Mouse (Mus musculus) Patski (cell line): ENCODE measurements around the gene Acer3. TPM values are rescaled to one million over a fixed set of nuclear protein-coding genes. Genes with fewer than 3 reads are reported as not detected.

Experiments
- ATAC-seq: fragments of 100-300 bp; one replicate; pipeline ENCODE4 v1.8.0; 2021
- CTCF ChIA-PET: fragments of 350-600 bp; sonication (Branson Sonifier 250); formaldehyde crosslinking; loops from one replicate; lab custom pipeline; 2022; ENCODE audit warnings: inconsistent platforms; lab: Charles Lee
- POLR2A ChIA-PET: fragments of 350-600 bp; sonication (Branson Sonifier 250); formaldehyde crosslinking; loops from one replicate; lab custom pipeline; 2022; ENCODE audit warnings: antibody characterized with exemption, inconsistent platforms; lab: Charles Lee
- DNase-seq: peaks from one replicate; pipeline ENCODE4 v3.0.0-alpha.2; 2011; ENCODE audit warnings: low read depth, low spot score
- H3K27me3 ChIP-seq: fragments of 371-371 bp; one replicate; pipeline ENCODE4 v1.5.1; 2021
- CTCF ChIP-seq: fragments of 100-300 bp; IDR thresholded peaks from one replicate; pipeline ENCODE4 v1.5.1; 2021
- in situ Hi-C: fragments of 300-500 bp; cut with MboI; formaldehyde crosslinking; loops from 3 replicates; pipeline ENCODE4 v1.11.1; 2018; ENCODE audit warnings: low pct_unique_long_range_greater_than_20kb, mixed read lengths
- polyA plus RNA-seq: library from polyadenylated mRNA; unstranded; gene quantifications from one replicate; pipeline ENCODE4 v1.2.3, GENCODE M21; 2021

The Acer3 gene
- polyA plus RNA-seq, 1 experiment from 2014 or later = 67.8 TPM

GRCm38 (mm10) chr7:98322415-98322814 is 1.4 kb upstream of the Acer3 start:
- H3K27me3 ChIP-seq = no peaks in the 10 kb centered on the region
- POLR2A ChIA-PET = no interaction called here
- ATAC-seq (no peak), DNase-seq (no peak)
- in situ Hi-C loops = no loop called here
- CTCF ChIA-PET = interaction anchor here (1.1 to 2.1 kb wide), 2 partner anchors 11 to 19 kb away, joined by 6 to 12 read pairs; no protein-coding TSS in a partner anchor
- TF ChIP-seq CTCF = no peak

GRCm38 (mm10) chr7:98320006-98320556 is 927 bp downstream of the Acer3 start:
- no peak for TF ChIP-seq CTCF
- no peak for DNase-seq
- in situ Hi-C loops = no loop called here
- CTCF ChIA-PET = interaction anchor here (1.3 kb wide), 1 partner anchor 21 kb away, joined by 5 read pairs; no protein-coding TSS in a partner anchor
- ATAC-seq = no peak
- POLR2A ChIA-PET = interaction anchor here (0.6 kb wide), 1 partner anchor 129 kb away, joined by 3 read pairs; no protein-coding TSS in a partner anchor
- no peaks in the 10 kb centered on the region for H3K27me3 ChIP-seq

- in situ Hi-C loops = no loop called here
- no peaks in the 10 kb centered on the region for H3K27me3 ChIP-seq
- DNase-seq (no peak), ATAC-seq (no peak)
- CTCF ChIA-PET = no interaction called here
- no peak for TF ChIP-seq CTCF
- POLR2A ChIA-PET = no interaction called here
These were observed 4.4 kb downstream of the Acer3 start for GRCm38 (mm10) chr7:98316568-98316967.

GRCm38 (mm10) chr7:98315087-98315486 is 5.9 kb downstream of the Acer3 start:
- no peak for ATAC-seq
- CTCF ChIA-PET = no interaction called here

GRCm38 (mm10) chr7:98312185-98312920 is 8.7 kb downstream of the Acer3 start:
- no peak for ATAC-seq
- ChIA-PET CTCF (interaction anchor here (0.9 to 2.3 kb wide), 5 partner anchors 9 to 118 kb away, joined by 3 to 12 read pairs (median 4); partner anchors contain the start of gene Acer3), POLR2A (interaction anchor here (0.6 kb wide), 1 partner anchor 47 kb away, joined by 4 read pairs; no protein-coding TSS in a partner anchor)
- in situ Hi-C loops = no loop called here
- DNase-seq = no peak
- no peak for TF ChIP-seq CTCF
- no peaks in the 10 kb centered on the region for H3K27me3 ChIP-seq

More at GRCm38 (mm10) chr7:98315087-98315486, 5.9 kb downstream of the Acer3 start:
- DNase-seq = no peak
- in situ Hi-C loops = no loop called here
- no peaks in the 10 kb centered on the region for H3K27me3 ChIP-seq
- POLR2A ChIA-PET = no interaction called here
- TF ChIP-seq CTCF = peak; percentile 12

DNA sequence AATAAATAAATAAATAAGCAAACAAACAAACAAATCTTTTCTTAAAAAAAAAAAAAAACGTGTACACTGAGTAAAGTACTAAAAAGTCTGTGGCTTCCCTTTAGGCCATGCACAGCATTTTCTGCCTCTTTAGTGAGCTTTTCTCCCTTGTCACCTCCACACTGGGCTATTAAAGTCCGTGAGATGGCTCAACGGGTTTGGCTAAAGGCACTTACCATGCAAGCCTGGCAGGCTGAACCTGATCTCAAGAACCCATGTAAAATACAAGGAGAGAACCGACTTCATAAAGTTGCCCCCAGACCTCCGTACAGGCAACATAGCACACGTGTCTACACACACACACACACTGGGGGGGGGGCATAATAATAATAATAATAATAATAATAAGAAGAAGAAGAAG is 10.7 kb downstream of the Acer3 start:
- DNase-seq (no peak), ATAC-seq (no peak)
- TF ChIP-seq CTCF = no peak
- H3K27me3 ChIP-seq = no peaks in the 10 kb centered on the region
- ChIA-PET POLR2A (interaction anchor here (0.7 kb wide), 1 partner anchor 137 kb away, joined by 3 read pairs; no protein-coding TSS in a partner anchor), CTCF (interaction anchor here (1.3 to 1.7 kb wide), 3 partner anchors 30 to 125 kb away, joined by 3 read pairs; no protein-coding TSS in a partner anchor)
- in situ Hi-C loops = no loop called here

DNA sequence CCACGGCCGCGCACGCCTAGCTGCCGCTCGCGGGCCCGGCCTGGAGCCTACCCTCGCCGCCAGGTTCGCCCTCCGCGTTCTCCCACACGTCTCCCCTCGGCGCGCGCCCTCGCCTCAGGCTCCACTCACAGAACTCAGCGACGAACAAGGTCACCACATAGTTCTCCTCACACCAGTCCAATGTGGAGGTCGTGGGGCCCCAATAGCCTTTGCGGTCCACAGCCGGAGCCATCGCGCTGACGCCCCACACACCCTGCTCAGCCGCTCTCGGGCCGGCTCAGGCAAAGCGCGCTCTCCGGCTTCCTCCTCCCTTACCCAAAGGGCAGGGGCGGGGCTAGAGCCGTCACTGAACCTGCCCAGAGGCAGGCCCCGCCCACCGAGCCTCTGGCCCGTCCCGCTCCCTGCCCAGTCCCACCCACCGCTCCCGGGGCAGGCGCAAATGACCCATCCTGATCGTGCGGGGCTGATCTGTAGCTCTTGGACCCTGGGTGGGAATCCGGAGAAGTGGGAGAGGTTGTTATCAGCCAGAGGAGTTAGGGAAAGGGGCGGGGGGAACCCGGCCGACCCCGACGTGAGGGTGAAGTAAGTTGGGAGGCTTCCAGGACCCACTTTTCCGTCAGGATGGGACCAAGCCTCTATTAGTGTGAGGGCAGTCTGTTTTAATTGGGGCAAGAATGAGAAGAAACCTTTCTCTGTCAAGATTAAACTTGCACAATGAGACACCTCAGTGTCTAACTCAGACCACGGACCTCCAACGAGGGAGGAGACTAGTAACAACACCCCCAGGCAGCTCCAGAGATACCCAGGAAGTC is 11.6 kb downstream of the Acer3 start:
- DNase-seq = no peak
- peak; percentile 97 for ATAC-seq
- ChIA-PET CTCF (interaction anchor here (1.0 to 1.7 kb wide), 5 partner anchors 20 to 126 kb away, joined by 3 to 4 read pairs (median 3); no protein-coding TSS in a partner anchor), POLR2A (interaction anchor here (0.6 to 1.0 kb wide), 2 partner anchors 17 to 26 kb away, joined by 4 to 5 read pairs; no protein-coding TSS in a partner anchor)
- in situ Hi-C loops = no loop called here
- no peaks in the 10 kb centered on the region for H3K27me3 ChIP-seq
- TF ChIP-seq CTCF = no peak

DNA sequence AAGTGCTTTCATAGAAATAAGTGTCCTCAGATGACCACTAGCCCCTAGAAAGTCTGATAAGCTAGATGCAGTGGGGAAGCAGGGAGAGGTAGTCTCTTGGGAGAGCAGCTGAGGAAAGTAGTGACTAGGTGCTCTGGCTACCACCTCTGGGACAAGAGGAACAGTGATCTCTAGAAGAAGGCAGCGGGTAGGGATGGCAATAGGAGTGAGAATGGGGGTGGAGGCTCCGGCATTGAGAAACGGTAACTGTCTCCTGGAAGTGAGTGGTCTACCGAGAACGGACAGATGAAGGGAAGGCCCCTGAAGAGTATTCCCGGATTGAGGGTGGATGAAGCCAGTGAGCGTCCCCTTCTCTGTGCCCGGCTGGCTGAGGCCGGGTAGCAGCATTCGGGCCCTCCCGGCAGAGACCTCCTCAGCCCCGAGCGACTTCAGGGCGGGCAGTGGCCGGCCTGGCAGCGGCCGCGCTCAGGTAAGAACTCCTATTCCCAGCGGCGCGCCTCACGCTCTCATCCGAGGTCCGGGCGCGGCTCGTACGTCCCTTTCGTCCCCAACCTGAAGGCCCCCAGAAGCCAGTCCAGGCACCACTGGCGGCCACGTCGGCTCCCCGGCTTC is 12.3 kb downstream of the Acer3 start:
- CTCF ChIA-PET = interaction anchor here (1.0 to 1.5 kb wide), 4 partner anchors 19 to 39 kb away, joined by 3 to 5 read pairs (median 4); no protein-coding TSS in a partner anchor
- TF ChIP-seq CTCF = no peak
- POLR2A ChIA-PET = interaction anchor here (0.5 to 1.0 kb wide), 2 partner anchors 16 to 22 kb away, joined by 4 to 5 read pairs; no protein-coding TSS in a partner anchor
- DNase-seq = no peak
- ATAC-seq = peak; percentile 47
- H3K27me3 ChIP-seq = no peaks in the 10 kb centered on the region
- in situ Hi-C loops = no loop called here

- DNase-seq = no peak
- H3K27me3 ChIP-seq = no peaks in the 10 kb centered on the region
- in situ Hi-C loops = no loop called here
- TF ChIP-seq CTCF = no peak
- ATAC-seq = no peak
- ChIA-PET POLR2A (no interaction called here), CTCF (interaction anchor here (0.9 to 1.5 kb wide), 4 partner anchors 18 to 131 kb away, joined by 3 to 5 read pairs (median 4); no protein-coding TSS in a partner anchor)
These were observed 12.9 kb downstream of the Acer3 start for GRCm38 (mm10) chr7:98307921-98308606.
